Mouse (Mus musculus) A20 (cell line): ENCODE data around the gene Ffar1.
"Not testable (repeated sequence)": the region's sequence is repeated elsewhere in the genome, so short reads cannot be mapped to it uniquely, and the experiment has no call there.

Source experiments
- DNase-seq: peaks from one replicate; pipeline ENCODE4 v3.0.0-alpha.2; 2011; ENCODE audit warnings: low read depth, low spot score

The Ffar1 gene

DNA sequence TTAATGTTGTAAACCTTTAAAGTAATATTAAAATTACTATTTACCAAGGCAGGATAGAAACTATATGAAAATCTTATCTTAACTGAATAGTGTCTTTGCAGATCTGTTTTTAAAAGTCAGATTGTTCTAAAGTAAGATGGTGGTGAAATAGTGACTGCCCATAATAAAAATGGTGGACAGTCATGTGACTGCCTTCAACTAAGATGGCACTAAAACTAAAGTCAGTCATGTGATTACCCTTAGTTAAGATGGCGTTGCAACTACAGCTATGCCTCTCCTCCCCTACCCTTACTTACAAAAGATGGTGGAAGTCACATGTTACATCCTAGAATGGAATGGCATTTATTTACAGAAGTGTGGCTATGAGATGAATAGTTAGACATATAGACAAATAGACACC is 9.9 kb downstream of the Ffar1 start:
- no peak for DNase-seq

GRCm38 (mm10) chr7:30847934-30848333 is 13.4 kb downstream of the Ffar1 start:
- no peak for DNase-seq

GRCm38 (mm10) chr7:30847386-30847785 is 14.0 kb downstream of the Ffar1 start:
- DNase-seq, result no peak

DNA sequence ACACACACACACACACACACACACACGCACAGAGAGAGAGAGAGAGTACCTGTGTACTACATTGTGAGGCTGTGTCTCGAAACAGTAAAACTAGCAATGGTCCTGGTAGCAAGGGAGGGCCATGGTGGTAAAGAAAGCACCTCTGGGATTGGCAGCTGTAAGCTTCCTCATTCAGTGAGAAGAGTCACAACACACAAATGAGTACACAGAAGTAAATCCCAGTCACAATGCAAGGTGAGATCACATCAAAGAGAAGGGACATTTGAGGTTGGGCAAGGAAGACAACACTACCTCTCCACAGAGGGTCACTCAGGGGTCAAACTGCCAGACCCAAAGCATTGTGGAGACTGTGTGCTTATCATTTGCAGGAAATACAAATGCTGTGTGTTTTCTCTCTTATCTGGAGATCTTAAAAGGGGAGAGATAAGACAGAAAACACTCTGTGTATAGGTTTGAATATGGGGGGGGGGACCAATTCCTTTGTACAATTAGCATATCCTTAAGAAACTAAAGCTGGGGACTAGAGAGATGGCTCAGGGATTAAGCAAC is 14.8 kb downstream of the Ffar1 start:
- DNase-seq, result no peak

GRCm38 (mm10) chr7:30844676-30845297 is 16.6 kb downstream of the Ffar1 start:
- DNase-seq, result no peak

DNA sequence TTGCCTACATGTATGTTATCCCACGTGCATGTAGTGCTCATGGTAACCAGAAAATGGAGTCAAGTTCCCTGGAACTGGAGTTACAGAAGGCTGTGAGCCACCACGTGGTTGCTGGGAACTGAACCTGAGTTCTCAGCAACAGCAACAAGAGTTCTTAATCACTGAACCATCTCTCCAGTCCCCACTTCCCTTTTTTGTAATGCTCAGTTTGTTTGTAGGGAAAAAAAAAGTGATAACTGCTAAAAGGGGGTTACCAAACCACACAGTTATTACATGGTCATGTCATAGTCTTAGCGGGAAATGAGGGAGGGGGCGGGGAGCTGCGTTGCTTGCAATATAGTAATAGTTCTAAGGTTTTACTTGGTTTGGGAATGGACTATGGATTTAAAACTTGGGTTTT is 19.3 kb downstream of the Ffar1 start:
- DNase-seq, result peak; percentile 90

DNA sequence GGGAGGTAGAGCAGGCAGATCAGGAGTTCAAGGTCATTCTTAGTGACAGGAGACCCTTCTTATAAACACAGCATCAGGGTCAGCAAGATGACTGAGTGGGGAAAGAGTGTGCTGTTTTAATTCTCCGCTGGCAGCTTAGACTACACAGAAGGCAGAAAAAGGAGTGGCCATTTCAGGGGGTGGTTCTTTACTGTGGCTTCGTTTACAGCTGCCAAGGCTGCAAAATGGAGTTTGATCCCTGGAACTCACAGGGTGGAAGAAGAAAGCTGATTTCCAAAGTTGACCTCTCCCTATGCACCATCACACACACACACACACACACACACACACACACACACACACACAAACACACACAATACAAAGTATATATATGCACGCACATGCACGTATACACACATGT is 20.0 kb downstream of the Ffar1 start:
- DNase-seq, result no peak

- no peak for DNase-seq
Measured at GRCm38 (mm10) chr7:30840306-30840705, 21.1 kb downstream of the Ffar1 start.

GRCm38 (mm10) chr7:30837277-30837676 is 24.1 kb downstream of the Ffar1 start:
- DNase-seq, result no peak

GRCm38 (mm10) chr7:30832684-30833083 is 28.7 kb downstream of the Ffar1 start:
- DNase-seq, result peak; percentile 63

- DNase-seq, result peak; percentile 79
Measured at GRCm38 (mm10) chr7:30832261-30832660, 29.1 kb downstream of the Ffar1 start.

DNA sequence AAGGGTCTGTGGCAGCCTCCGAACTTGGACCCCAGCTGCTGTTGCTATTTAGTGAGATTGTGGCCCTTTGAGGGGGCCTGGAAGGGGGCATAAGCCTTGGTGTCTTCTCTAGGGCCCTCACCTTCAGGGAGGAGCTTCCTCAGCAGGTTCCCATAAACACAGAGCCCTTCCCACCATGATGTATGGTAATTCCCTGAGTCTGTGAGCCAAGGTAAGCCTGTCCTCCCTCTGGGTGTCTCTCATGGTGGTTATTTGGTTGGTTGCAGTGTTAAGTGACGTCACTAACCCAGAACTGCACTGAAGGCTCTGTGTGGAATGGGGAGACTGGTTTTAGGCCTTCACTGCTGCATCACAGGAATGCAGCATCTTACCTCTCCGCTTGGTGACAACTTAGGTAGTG is 31.9 kb downstream of the Ffar1 start:
- DNase-seq, result no peak

DNA sequence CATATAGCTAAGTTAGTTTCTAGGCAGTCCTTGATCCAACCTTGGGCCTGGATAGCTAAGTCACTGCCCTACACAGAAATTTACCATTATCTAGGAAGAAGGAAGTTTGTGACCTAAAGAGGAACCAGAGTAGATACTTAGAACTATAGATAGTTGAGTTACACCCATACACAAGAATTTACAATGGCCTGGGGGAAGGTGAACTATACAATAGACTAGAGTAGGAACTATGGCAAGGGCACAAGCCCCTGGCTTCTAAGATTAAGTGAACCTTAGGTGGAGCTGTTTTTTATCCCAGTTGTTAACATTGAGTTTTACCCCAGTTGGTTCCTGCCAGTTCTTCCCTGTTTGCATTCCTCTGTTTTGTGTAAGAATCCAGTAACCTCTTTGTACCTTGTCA is 32.5 kb downstream of the Ffar1 start:
- DNase-seq, result not testable (repeated sequence)

DNA sequence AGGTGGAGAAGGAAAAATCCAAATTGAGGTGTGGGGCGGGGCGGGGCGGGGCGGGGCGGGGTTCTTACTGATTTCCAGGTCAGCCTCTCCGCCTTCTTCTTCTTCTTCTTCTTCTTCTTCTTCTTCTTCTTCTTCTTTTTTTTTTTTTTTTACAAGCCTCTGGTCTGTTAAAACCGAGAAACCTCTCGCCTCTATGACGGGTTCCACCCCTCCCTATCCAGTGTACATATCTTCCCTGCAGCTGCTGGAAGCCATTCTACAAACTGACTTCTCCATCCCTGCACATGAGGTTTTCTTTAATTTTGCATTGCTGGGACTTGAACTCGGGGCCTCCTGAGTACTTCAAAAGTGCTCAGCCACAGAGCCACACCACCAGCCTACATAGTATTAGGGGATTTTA is 34.7 kb downstream of the Ffar1 start:
- DNase-seq, result no peak

DNA sequence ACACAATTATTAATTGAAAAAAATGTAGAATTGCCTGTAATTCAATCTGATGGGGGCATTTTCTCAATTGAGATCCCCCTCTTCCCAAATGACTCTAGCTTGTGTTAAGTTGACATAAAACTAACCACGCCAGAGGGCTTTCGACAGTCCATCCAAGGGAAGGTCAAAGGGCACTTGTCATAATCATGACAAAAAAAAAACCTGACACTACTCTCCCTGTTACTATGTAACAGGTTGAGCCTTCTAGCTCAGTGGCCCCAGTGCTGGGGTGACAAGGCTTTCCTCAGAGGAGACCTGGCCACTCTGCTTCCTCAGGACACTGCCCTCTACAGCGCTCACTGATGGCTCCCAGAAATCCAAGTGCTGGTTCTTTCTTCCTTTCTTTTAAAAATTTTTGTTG is 37.1 kb downstream of the Ffar1 start:
- no peak for DNase-seq

GRCm38 (mm10) chr7:30823675-30824074 is 37.7 kb downstream of the Ffar1 start, which contains the start of gene Ffar2:
TSS of gene Ffar2 (minus strand) at chr7:30823775.
- no peak for DNase-seq

GRCm38 (mm10) chr7:30821532-30821931 is 39.8 kb downstream of the Ffar1 start:
- no peak for DNase-seq

- DNase-seq, result no peak
Measured at GRCm38 (mm10) chr7:30820854-30821445, 40.4 kb downstream of the Ffar1 start.

- no peak for DNase-seq
Measured at GRCm38 (mm10) chr7:30820131-30820530, 41.2 kb downstream of the Ffar1 start.

DNA sequence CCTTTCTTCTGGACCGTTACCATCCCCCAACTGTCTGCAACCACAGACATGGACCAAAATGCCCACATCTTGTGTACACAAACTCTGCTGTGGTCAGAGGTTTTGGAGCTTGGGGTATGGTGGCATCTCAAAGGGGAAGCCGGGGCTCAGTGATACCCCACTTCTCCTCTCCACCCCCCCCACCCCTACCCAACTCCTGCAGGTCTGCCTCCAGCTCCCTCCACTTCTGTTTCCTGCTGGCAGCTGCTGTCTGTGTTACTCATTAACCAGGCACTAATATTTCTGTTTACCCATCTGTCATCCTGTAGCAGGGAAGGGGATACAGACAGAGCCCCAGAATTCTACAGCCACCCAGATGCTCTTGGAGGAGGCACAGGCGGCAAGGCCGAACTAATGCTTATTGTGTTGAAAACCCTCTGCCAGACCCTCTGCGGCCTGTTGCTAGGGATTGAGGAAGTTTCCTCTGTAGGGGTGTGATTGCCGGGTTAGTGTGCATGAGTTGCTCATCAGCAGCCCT is 49.0 kb downstream of the Ffar1 start:
- peak; percentile 65 for DNase-seq

- peak; percentile 27 for DNase-seq
Measured at GRCm38 (mm10) chr7:30811757-30812290, 49.5 kb downstream of the Ffar1 start.

DNA sequence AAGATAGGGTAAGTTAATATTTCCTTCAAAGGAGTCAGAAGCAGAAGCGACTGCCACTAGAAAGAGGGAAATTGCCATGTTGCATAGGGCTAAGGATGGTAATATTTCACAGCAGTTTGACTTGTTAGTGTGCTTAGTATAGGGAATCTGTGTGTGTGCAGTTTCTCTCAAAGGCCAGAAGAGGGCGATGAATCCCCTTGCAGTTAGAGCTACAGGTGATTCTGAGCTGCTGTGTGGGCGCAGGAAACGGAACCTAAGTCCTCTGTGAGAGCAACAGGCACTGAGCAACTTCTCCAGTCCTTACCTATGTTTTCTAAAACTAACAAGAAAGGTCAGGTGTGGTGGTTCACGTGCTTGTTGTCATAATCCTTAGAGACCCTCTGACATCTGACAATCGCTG is 51.0 kb downstream of the Ffar1 start:
- peak; percentile 71 for DNase-seq
